Mouse (Mus musculus): ENCODE measurements around the gene Tcp11l2. TPM values are rescaled to one million over a fixed set of nuclear protein-coding genes. Genes with fewer than 3 reads are reported as not detected.

Tcp11l2 gene
- total and polyA plus RNA-seq, 3 experiments = 0.81 to 4.3 TPM; not detected in 1

DNA sequence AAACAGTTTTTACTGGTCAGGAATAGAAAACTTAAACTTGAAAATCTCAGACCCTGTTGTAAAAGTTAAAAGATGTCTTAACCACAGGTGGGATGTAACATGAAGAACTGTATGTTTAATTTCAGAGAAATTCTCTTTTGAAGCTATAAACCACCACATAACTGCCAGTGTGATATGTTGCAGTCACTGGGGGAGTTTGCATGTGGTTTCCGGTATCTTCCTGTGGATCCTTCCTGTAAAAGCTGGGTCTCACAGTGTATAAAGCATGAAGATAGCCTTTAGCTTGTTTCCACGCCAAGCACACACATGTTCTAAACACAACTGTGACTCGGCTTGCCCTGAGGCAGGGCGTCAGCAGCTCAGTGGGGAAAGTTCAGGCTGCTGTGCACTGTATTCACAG, 55.6 kb downstream of the Tcp11l2 start:
- Histone ChIP-seq H3K9me3 (replicated peaks; ENCODE audit: insufficient read depth, low read length) (no peaks in the 10 kb centered on the region), H3K4me1 (ENCODE audit: control insufficient read depth in 1 of 2, insufficient read depth in 2 of 2, low read length in 2 of 2) (no peaks in the 10 kb centered on the region), H3K4me3 (ENCODE audit: control insufficient read depth in 1 of 2, insufficient read depth in 1 of 2, low read depth in 2 of 2, low read length in 2 of 2) (no peak overlapping the region), H3K9ac (ENCODE audit: control insufficient read depth, low read depth, low read length, poor library complexity, severe bottlenecking) (no peak overlapping the region), H3K36me3 (ENCODE audit: control insufficient read depth in 1 of 2, insufficient read depth in 2 of 2, low read length in 2 of 2) (peaks cover 0 to 1% of the 10 kb centered on the region in 2 experiments; a peak in 3 of 4 replicates), H3K79me2 (ENCODE audit: control insufficient read depth, insufficient read depth, low read length, poor library complexity) (no peaks in the 10 kb centered on the region), H3K27ac (ENCODE audit: control insufficient read depth, low read depth, low read length) (no peak overlapping the region), H3K27me3 (ENCODE audit: control insufficient read depth in 1 of 2, insufficient read depth in 2 of 2, low read length in 2 of 2) (no peaks in the 10 kb centered on the region)
- TF ChIP-seq MAZ (IDR thresholded peaks at IDR 0.05; ENCODE audit: low read depth, low read length) (no peak), ZKSCAN1 (IDR thresholded peaks at IDR 0.05; ENCODE audit: low read depth, low read length) (no peak), USF2 (IDR thresholded peaks at IDR 0.05; ENCODE audit: borderline replicate concordance in 1 of 2, insufficient read depth in 1 of 2, low read depth in 1 of 2, low read length in 2 of 2) (no peak), NRF1 (IDR thresholded peaks at IDR 0.05; ENCODE audit: insufficient read depth, low read depth, low read length, poor library complexity, severe bottlenecking) (no peak), BHLHE40 (IDR thresholded peaks at IDR 0.05; ENCODE audit: borderline replicate concordance, low read depth, low read length) (no peak), CHD2 (IDR thresholded peaks at IDR 0.05; ENCODE audit: low read length) (no peak), MAFK (IDR thresholded peaks at IDR 0.05; ENCODE audit: borderline replicate concordance, low read depth, low read length) (no peak), POLR2AphosphoS2 (IDR thresholded peaks at IDR 0.05; ENCODE audit: low read length) (no peak)
- no peak for DNase-seq (ENCODE audit: low read depth, low spot score)

DNA sequence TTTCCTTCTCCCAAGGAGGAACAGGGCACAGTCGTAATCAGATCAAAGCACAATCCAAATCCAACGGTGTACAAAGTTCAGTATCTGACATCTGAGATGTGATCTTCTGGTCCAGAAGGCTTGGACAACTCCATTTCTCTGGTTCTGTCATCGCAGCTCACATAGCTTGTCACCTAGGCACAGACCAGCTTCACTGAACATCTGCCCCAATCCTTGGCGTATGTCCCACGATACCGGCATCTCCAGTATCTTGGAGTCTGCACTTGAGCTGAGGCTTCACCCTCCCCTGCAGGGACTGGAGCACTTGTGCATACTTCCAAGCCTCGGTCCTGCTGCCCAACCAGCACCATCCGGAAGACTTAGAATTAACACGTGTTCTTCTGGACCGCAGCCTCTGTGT, 60.2 kb downstream of the Tcp11l2 start:
- no peak for TF ChIP-seq NELFE (IDR thresholded peaks at IDR 0.05; ENCODE audit: low read depth, low read length)
- no peak for TF ChIP-seq ZNF384 (IDR thresholded peaks at IDR 0.05; ENCODE audit: low read depth, low read length)
- no peak for TF ChIP-seq ELF1 (IDR thresholded peaks at IDR 0.05; ENCODE audit: low read depth, low read length)
- TF ChIP-seq TBP (IDR thresholded peaks at IDR 0.05; ENCODE audit: low read depth, low read length) = no peak
- no peak for TF ChIP-seq POLR2AphosphoS2 (IDR thresholded peaks at IDR 0.05; ENCODE audit: low read length)
- no peak for TF ChIP-seq POLR2A (IDR thresholded peaks at IDR 0.05; ENCODE audit: control insufficient read depth in 1 of 2, insufficient read depth in 1 of 2, low read depth in 1 of 2, low read length in 2 of 2, poor library complexity in 1 of 2)
- TF ChIP-seq CTCF (IDR thresholded peaks at IDR 0.05 in 2 of 3, conservative IDR thresholded peaks at IDR 0.05 in 1 of 3; ENCODE audit: control insufficient read depth in 1 of 3, insufficient read depth in 1 of 3, low read depth in 2 of 3, low read length in 3 of 3, poor library complexity in 1 of 3, severe bottlenecking in 1 of 3) = no peak
- TF ChIP-seq USF1 (IDR thresholded peaks at IDR 0.05; ENCODE audit: low read depth, low read length) = no peak
- TF ChIP-seq EP300 (IDR thresholded peaks at IDR 0.05; ENCODE audit: low read depth in 1 of 2, low read length in 2 of 2) = no peak
- no peak for TF ChIP-seq ZKSCAN1 (IDR thresholded peaks at IDR 0.05; ENCODE audit: low read depth, low read length)
- no peak for TF ChIP-seq RAD21 (IDR thresholded peaks at IDR 0.05; ENCODE audit: low read depth, low read length)
- no peak for TF ChIP-seq TAL1 (IDR thresholded peaks at IDR 0.05; ENCODE audit: low read length)
- no peak for TF ChIP-seq SMC3 (IDR thresholded peaks at IDR 0.05; ENCODE audit: low read depth, low read length)
- no peak for TF ChIP-seq ZMIZ1 (IDR thresholded peaks at IDR 0.05; ENCODE audit: low read depth, low read length)
- no peak for TF ChIP-seq MYB (IDR thresholded peaks at IDR 0.05; ENCODE audit: low read depth, low read length)
- TF ChIP-seq KAT2A (conservative IDR thresholded peaks at IDR 0.05; ENCODE audit: low read depth, low read length) = no peak
- no peak for TF ChIP-seq GABPA (IDR thresholded peaks at IDR 0.05; ENCODE audit: low read depth, low read length)
- TF ChIP-seq POLR2AphosphoS5 (IDR thresholded peaks at IDR 0.05; ENCODE audit: borderline replicate concordance, low read depth, low read length) = no peak
- no peak for TF ChIP-seq E2F4 (IDR thresholded peaks at IDR 0.05; ENCODE audit: borderline replicate concordance, low read depth, low read length)
- H3K27me3 ChIP-seq (ENCODE audit: control insufficient read depth in 1 of 2, insufficient read depth in 2 of 2, low read length in 2 of 2) = no peaks in the 10 kb centered on the region
- no peaks in the 10 kb centered on the region for H3K9me3 ChIP-seq (replicated peaks; ENCODE audit: insufficient read depth, low read length)
- no peaks in the 10 kb centered on the region for H3K79me2 ChIP-seq (ENCODE audit: control insufficient read depth, insufficient read depth, low read length, poor library complexity)
- H3K4me3 ChIP-seq (ENCODE audit: control insufficient read depth in 1 of 2, insufficient read depth in 1 of 2, low read depth in 2 of 2, low read length in 2 of 2) = no peak overlapping the region
- H3K27ac ChIP-seq (ENCODE audit: control insufficient read depth, low read depth, low read length) = no peak overlapping the region
- H3K36me3 ChIP-seq (ENCODE audit: control insufficient read depth in 1 of 2, insufficient read depth in 2 of 2, low read length in 2 of 2) = peaks cover 5 to 17% of the 10 kb centered on the region in 2 experiments
- H3K4me1 ChIP-seq (ENCODE audit: control insufficient read depth in 1 of 2, insufficient read depth in 2 of 2, low read length in 2 of 2) = peaks cover 9 to 13% of the 10 kb centered on the region in 2 experiments
- no peak overlapping the region for H3K9ac ChIP-seq (ENCODE audit: control insufficient read depth, low read depth, low read length, poor library complexity, severe bottlenecking)
- no peak for DNase-seq (ENCODE audit: low read depth, low spot score)

All from MEL (cell line).